Mouse (Mus musculus) regulatory T cell (primary cell): Measurements from ENCODE around the gene Ncdn.

ENCODE experiments used
- in situ Hi-C: fragments of 300-600 bp; cut with MboI, MseI; formaldehyde crosslinking; loops from one replicate; pipeline ENCODE4 v1.15.1; 2025; ENCODE audit warnings: high pct_unique_total_duplicates

Gene Ncdn

GRCm38 (mm10) chr4:126752608-126753141 lies 563 bp downstream of the Ncdn start:
- in situ Hi-C loops = loop anchor here (10.0 kb wide), 1 partner anchor 698 kb away; the partner anchor contains the start of gene Oscp1

- in situ Hi-C loops = loop anchor here (10.0 kb wide), 1 partner anchor 697 kb away; the partner anchor contains the start of gene Oscp1
These were observed 1.1 kb downstream of the Ncdn start for GRCm38 (mm10) chr4:126752024-126752607.

- in situ Hi-C loops = loop anchor here (10.0 kb wide), 1 partner anchor 697 kb away; the partner anchor contains the start of gene Oscp1
These were observed 1.6 kb downstream of the Ncdn start for GRCm38 (mm10) chr4:126751556-126752023.

- in situ Hi-C loops = loop anchor here (10.0 kb wide), 1 partner anchor 696 kb away; the partner anchor contains the start of gene Oscp1
These were observed 2.2 kb downstream of the Ncdn start for GRCm38 (mm10) chr4:126750863-126751555.

- in situ Hi-C loops = loop anchor here (10.0 kb wide), 1 partner anchor 695 kb away; the partner anchor contains the start of gene Oscp1
These were observed 3.1 kb downstream of the Ncdn start for GRCm38 (mm10) chr4:126750046-126750683.

- in situ Hi-C loops = loop anchor here (5.0 kb wide), 1 partner anchor 137 kb away; no protein-coding TSS in a partner anchor
These were observed 3.7 kb downstream of the Ncdn start for GRCm38 (mm10) chr4:126749553-126749952.

GRCm38 (mm10) chr4:126748381-126748780 lies 4.9 kb downstream of the Ncdn start:
- in situ Hi-C loops = loop anchor here (5.0 kb wide), 1 partner anchor 136 kb away; no protein-coding TSS in a partner anchor

GRCm38 (mm10) chr4:126746194-126746840 lies 6.9 kb downstream of the Ncdn start:
- in situ Hi-C loops = loop anchor here (5.0 kb wide), 1 partner anchor 134 kb away; no protein-coding TSS in a partner anchor

- in situ Hi-C loops = loop anchor here (5.0 kb wide), 1 partner anchor 133 kb away; no protein-coding TSS in a partner anchor
These were observed 7.6 kb downstream of the Ncdn start for GRCm38 (mm10) chr4:126745506-126746193.

GRCm38 (mm10) chr4:126744831-126745230 lies 8.4 kb downstream of the Ncdn start:
- in situ Hi-C loops = loop anchor here (5.0 kb wide), 1 partner anchor 133 kb away; no protein-coding TSS in a partner anchor

GRCm38 (mm10) chr4:126743713-126744112 lies 9.5 kb downstream of the Ncdn start:
- in situ Hi-C loops = no loop called here

GRCm38 (mm10) chr4:126742976-126743375 lies 10.3 kb downstream of the Ncdn start:
- in situ Hi-C loops = no loop called here

- in situ Hi-C loops = no loop called here
These were observed 11.8 kb downstream of the Ncdn start for GRCm38 (mm10) chr4:126741448-126741847.

GRCm38 (mm10) chr4:126739966-126740676 lies 13.1 kb downstream of the Ncdn start:
- in situ Hi-C loops = no loop called here

GRCm38 (mm10) chr4:126736001-126736414 lies 17.2 kb downstream of the Ncdn start, which contains the start of gene Tfap2e:
TSS of gene Tfap2e (minus strand) at chr4:126736240.
- in situ Hi-C loops = no loop called here

GRCm38 (mm10) chr4:126735382-126736000 lies 17.7 kb downstream of the Ncdn start:
- in situ Hi-C loops = no loop called here

- in situ Hi-C loops = no loop called here
These were observed 18.4 kb downstream of the Ncdn start for GRCm38 (mm10) chr4:126734700-126735381.

GRCm38 (mm10) chr4:126734001-126734603 lies 19.1 kb downstream of the Ncdn start:
- in situ Hi-C loops = no loop called here
